Mouse (Mus musculus) midbrain, embryonic 16.5 days (tissue): ENCODE measurements around the gene Nenf. TPM values are rescaled to one million over a fixed set of nuclear protein-coding genes. Genes with fewer than 3 reads are reported as not detected.

ENCODE experiments used
- ATAC-seq: fragments of 200-750 bp; cut with Nextera tagmentation; 2 replicates; pipeline ENCODE4 v1.8.0; 2017; ENCODE audit warnings: moderate TSS enrichment
- H3K27ac ChIP-seq: fragments of 300-500 bp; sonication (generic); 2 replicates; pipeline ENCODE4 v1.5.1; 2014; ENCODE audit warnings: mild to moderate bottlenecking, low read length, mixed read lengths
- H3K27me3 ChIP-seq: fragments of 300-500 bp; sonication (generic); 2 replicates; pipeline ENCODE4 v1.6.1; 2014; ENCODE audit warnings: low read depth, low read length, mixed read lengths; ENCODE audit not compliant: control insufficient read depth, insufficient read depth
- H3K36me3 ChIP-seq: fragments of 300-500 bp; sonication (generic); 2 replicates; pipeline ENCODE4 v1.6.1; 2014; ENCODE audit warnings: mild to moderate bottlenecking, low read length, moderate library complexity, mixed read lengths; ENCODE audit not compliant: control insufficient read depth, insufficient read depth
- H3K4me1 ChIP-seq: fragments of 300-500 bp; sonication (generic); 2 replicates; pipeline ENCODE4 v1.6.1; 2014; ENCODE audit warnings: mild to moderate bottlenecking, low read length, mixed read lengths; ENCODE audit not compliant: control insufficient read depth, insufficient read depth
- H3K4me2 ChIP-seq: fragments of 300-500 bp; sonication (generic); 2 replicates; pipeline ENCODE4 v1.6.1; 2014; ENCODE audit warnings: mild to moderate bottlenecking, low read length, mixed read lengths
- H3K4me3 ChIP-seq: fragments of 300-500 bp; sonication (generic); 2 replicates; pipeline ENCODE4 v1.5.1; 2014; ENCODE audit warnings: low read depth, mild to moderate bottlenecking, low read length, moderate library complexity, mixed read lengths
- H3K9ac ChIP-seq: fragments of 300-500 bp; sonication (generic); 2 replicates; pipeline ENCODE4 v1.6.1; 2014; ENCODE audit warnings: low read depth, low read length, mixed read lengths
- H3K9me3 ChIP-seq: fragments of 300-500 bp; sonication (generic); replicated peaks from 2 replicates; pipeline ENCODE4 v1.6.1; 2014; ENCODE audit warnings: mild to moderate bottlenecking, low read length, mixed read lengths; ENCODE audit not compliant: control insufficient read depth, poor library complexity, severe bottlenecking
- WGBS: fragments of 180-500 bp; shearing (Covaris S2); extraction: QIAGEN DNeasy Blood & Tissue Kit; methylation state at CpG from one replicate; pipeline ENCODE4 v1.1.7; 2014; 5-methylcytosine and 5-hydroxymethylcytosine counted together
- polyA plus RNA-seq: library from polyadenylated mRNA; unstranded; fragments of >200 nt; fragmentation: Nextera tagmentation; extraction: Ambion mirVana; gene quantifications from 2 replicates; pipeline ENCODE4 v1.2.1, GENCODE M21; 2015

Gene Nenf
- polyA plus RNA-seq, 1 experiment from 2014 or later = 139 TPM

- Histone ChIP-seq H3K9ac (peak overlapping the region; percentile 88), H3K27me3 (no peaks in the 10 kb centered on the region), H3K36me3 (no peaks in the 10 kb centered on the region), H3K4me1 (peaks cover 19% of the 10 kb centered on the region), H3K9me3 (no peaks in the 10 kb centered on the region), H3K27ac (peak overlapping the region; percentile 92), H3K4me3 (peak overlapping the region; percentile 81), H3K4me2 (peak overlapping the region; percentile 79)
- ATAC-seq = peak; percentile 77
- WGBS = under 1% methylated on average over 33 of the region's 35 CpGs
These were observed 8.4 kb upstream of the Nenf start for GRCm38 (mm10) chr1:191326233-191326882.

GRCm38 (mm10) chr1:191325726-191326232 is 7.8 kb upstream of the Nenf start, which contains the start of gene Tmem206:
TSS of gene Tmem206 (plus strand) at chr1:191325912.
- no peaks in the 10 kb centered on the region for H3K27me3 ChIP-seq
- H3K4me3 ChIP-seq = peak within 1 kb of the TSS; percentile 81
- peak within 1 kb of the TSS; percentile 88 for H3K9ac ChIP-seq
- peak within 1 kb of the TSS; percentile 79 for H3K4me2 ChIP-seq
- peak within 1 kb of the TSS; percentile 92 for H3K27ac ChIP-seq
- no peaks in the 10 kb centered on the region for H3K9me3 ChIP-seq
- no peaks in the 10 kb centered on the region for H3K36me3 ChIP-seq
- 0% methylated on average over 40 of the region's 42 CpGs for WGBS
- peaks cover 19% of the 10 kb centered on the region for H3K4me1 ChIP-seq
- peak; percentile 96 for ATAC-seq

GRCm38 (mm10) chr1:191324733-191325590 is 7.0 kb upstream of the Nenf start:
- Histone ChIP-seq H3K9ac (peak overlapping the region; percentile 88; the same call in 1 of the 2 replicates), H3K4me3 (peak overlapping the region; percentile 81; the same call in 1 of the 2 replicates), H3K4me2 (peak overlapping the region; percentile 79; the same call in 1 of the 2 replicates), H3K4me1 (peaks cover 19% of the 10 kb centered on the region), H3K9me3 (no peaks in the 10 kb centered on the region), H3K27me3 (no peaks in the 10 kb centered on the region), H3K36me3 (no peaks in the 10 kb centered on the region), H3K27ac (peak overlapping the region; percentile 92; the same call in 1 of the 2 replicates)
- peak; percentile 16; the same call in 1 of the 2 replicates for ATAC-seq
- 87% methylated on average over 7 of the region's 7 CpGs for WGBS

GRCm38 (mm10) chr1:191323381-191323780 is 5.4 kb upstream of the Nenf start:
- Histone ChIP-seq H3K27ac (no peak overlapping the region), H3K9me3 (no peaks in the 10 kb centered on the region), H3K4me2 (no peak overlapping the region), H3K9ac (no peak overlapping the region), H3K4me3 (no peak overlapping the region), H3K4me1 (peaks cover 17% of the 10 kb centered on the region), H3K27me3 (no peaks in the 10 kb centered on the region), H3K36me3 (no peaks in the 10 kb centered on the region)
- whole genome bisulfite sequencing = 88% methylated on average over 3 of the region's 3 CpGs
- no peak for ATAC-seq

GRCm38 (mm10) chr1:191318686-191319085 is 692 bp upstream of the Nenf start:
- Histone ChIP-seq H3K9ac (no peak overlapping the region), H3K4me3 (no peak overlapping the region), H3K27me3 (no peaks in the 10 kb centered on the region), H3K4me1 (peaks cover 5% of the 10 kb centered on the region; the same call in 1 of the 2 replicates), H3K36me3 (no peaks in the 10 kb centered on the region), H3K9me3 (no peaks in the 10 kb centered on the region), H3K27ac (no peak overlapping the region), H3K4me2 (no peak overlapping the region)
- WGBS = 71% methylated on average over 4 of the region's 5 CpGs
- ATAC-seq = no peak

- Histone ChIP-seq H3K9me3 (no peaks in the 10 kb centered on the region), H3K4me1 (peaks cover 8% of the 10 kb centered on the region; the same call in 1 of the 2 replicates), H3K4me2 (peak overlapping the region; percentile 76), H3K27me3 (no peaks in the 10 kb centered on the region), H3K36me3 (no peaks in the 10 kb centered on the region), H3K4me3 (peak overlapping the region; percentile 73; the same call in 1 of the 2 replicates), H3K9ac (no peak overlapping the region), H3K27ac (no peak overlapping the region)
- 89% methylated on average over 8 of the region's 8 CpGs for WGBS
- no peak for ATAC-seq
These were observed 1.2 kb downstream of the Nenf start for GRCm38 (mm10) chr1:191316818-191317217.

- Histone ChIP-seq H3K27ac (no peak overlapping the region), H3K36me3 (no peaks in the 10 kb centered on the region), H3K4me3 (no peak overlapping the region), H3K4me2 (no peak overlapping the region), H3K4me1 (peaks cover 8% of the 10 kb centered on the region; the same call in 1 of the 2 replicates), H3K27me3 (no peaks in the 10 kb centered on the region), H3K9ac (no peak overlapping the region), H3K9me3 (no peaks in the 10 kb centered on the region)
- no peak for ATAC-seq
- WGBS = 84% methylated on average over 4 of the region's 4 CpGs
These were observed 4.1 kb downstream of the Nenf start for GRCm38 (mm10) chr1:191313926-191314325.

GRCm38 (mm10) chr1:191313158-191313557 is 4.8 kb downstream of the Nenf start:
- H3K27me3 ChIP-seq = no peaks in the 10 kb centered on the region
- H3K4me3 ChIP-seq = no peak overlapping the region
- H3K27ac ChIP-seq = no peak overlapping the region
- 74% methylated on average over 6 of the region's 6 CpGs for WGBS
- no peak overlapping the region; the same call in 1 of the 2 replicates for H3K4me2 ChIP-seq
- H3K9ac ChIP-seq = peak overlapping the region; percentile 39; the same call in 1 of the 2 replicates
- peaks cover 2% of the 10 kb centered on the region; the same call in 1 of the 2 replicates for H3K36me3 ChIP-seq
- H3K9me3 ChIP-seq = no peaks in the 10 kb centered on the region
- H3K4me1 ChIP-seq = peaks cover 8% of the 10 kb centered on the region; the same call in 1 of the 2 replicates
- no peak for ATAC-seq
